Mouse (Mus musculus) cerebellum, postnatal 36 days (tissue): ENCODE measurements around the gene Opalin.

Source experiments
- DNase-seq, 2 experiments: peaks; one replicate each; pipeline ENCODE4 v3.0.0; 2021 to 2022; ENCODE audit warnings: mixed read lengths in 2 of 2

The Opalin gene

GRCm38 (mm10) chr19:41071500-41071899 lies 5.4 kb downstream of the Opalin start:
- DNase-seq = peak; percentile 84

GRCm38 (mm10) chr19:41054702-41055101 lies 22.2 kb downstream of the Opalin start:
- DNase-seq = no peak

GRCm38 (mm10) chr19:41053530-41053929 lies 23.4 kb downstream of the Opalin start:
- no peak for DNase-seq

DNA sequence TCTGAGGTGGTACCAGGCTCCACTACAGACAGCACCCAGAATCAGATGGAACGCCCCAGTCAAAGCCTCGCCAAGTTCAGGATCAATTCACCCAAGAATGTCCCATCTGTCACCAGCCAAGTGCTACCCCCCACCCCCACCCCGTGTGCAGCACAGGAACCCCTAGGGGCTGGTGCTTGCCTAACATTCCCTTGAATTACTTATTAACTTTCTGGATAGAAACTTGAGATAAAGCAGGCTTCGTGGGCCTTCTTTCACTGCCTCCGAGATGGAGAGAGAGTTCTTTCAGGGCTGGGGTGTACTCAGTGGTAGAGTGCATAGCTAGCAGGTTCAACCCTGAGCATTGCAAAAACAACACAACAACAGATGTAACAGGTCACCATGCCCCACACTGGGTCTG lies 24.7 kb downstream of the Opalin start:
- no peak for DNase-seq

- no peak for DNase-seq
These were observed 25.2 kb downstream of the Opalin start for GRCm38 (mm10) chr19:41051714-41052113.

GRCm38 (mm10) chr19:41048187-41048559 lies 28.7 kb downstream of the Opalin start:
- no peak for DNase-seq

- peak in 1 of 2 experiments; percentile 7 for DNase-seq
These were observed 29.3 kb downstream of the Opalin start for GRCm38 (mm10) chr19:41047437-41048186.

GRCm38 (mm10) chr19:41045091-41045770 lies 31.7 kb downstream of the Opalin start:
- DNase-seq = no peak

DNA sequence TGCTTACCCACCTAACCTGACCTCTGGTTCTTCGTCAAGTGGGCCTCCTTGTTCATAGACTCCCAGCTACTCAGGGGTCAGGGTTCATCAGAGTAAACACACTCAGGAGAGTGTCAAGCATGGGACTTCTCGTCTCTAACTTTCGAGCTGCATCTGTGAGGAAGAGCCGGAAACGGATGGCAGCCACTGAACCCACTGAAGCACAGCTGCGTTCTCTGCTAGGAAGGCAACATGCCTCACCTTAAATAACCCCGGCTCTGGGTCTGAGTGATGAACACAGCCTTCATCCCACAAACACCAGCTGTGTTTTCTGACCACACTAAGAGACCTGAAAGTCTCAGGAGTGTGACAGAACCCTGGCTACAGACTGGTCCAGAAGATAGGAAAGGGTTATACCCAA lies 37.8 kb downstream of the Opalin start:
- no peak for DNase-seq

DNA sequence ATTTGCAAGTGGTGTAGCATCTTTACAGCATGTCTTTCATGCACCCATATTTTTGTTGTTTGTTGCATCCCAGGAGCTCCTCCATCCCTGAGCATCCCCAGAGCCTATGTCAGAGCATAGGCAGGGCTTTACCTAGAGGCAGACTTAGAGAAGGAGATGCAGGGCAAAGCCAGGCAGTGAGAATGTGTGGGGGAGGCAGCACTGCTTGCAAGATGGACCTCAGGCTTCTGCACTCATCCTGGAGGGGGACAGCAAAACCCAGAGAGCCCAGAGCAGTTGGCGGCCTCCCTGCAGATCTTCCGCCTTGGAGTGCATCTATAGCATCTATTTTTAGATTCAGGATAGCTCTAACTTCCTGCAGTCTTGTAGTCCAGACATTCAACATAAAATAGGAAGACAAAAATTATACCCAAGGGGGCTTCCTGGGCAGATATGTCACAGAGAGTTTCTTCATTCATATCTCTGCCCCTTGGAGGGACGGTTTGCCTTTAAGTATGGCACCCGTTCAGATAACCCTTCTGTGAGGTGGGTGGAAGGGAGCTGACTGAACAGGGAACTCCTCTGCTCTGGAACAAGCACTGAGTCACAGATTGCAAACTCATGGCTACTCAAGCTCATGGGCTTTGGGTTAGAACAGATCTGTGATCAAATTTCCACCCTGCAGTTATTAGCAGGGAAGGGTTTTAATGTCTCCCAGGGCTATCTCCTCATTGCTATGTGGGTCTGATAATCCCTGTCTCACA lies 40.9 kb downstream of the Opalin start:
- DNase-seq = no peak

- no peak for DNase-seq
These were observed 45.0 kb downstream of the Opalin start for GRCm38 (mm10) chr19:41031869-41032268.

DNA sequence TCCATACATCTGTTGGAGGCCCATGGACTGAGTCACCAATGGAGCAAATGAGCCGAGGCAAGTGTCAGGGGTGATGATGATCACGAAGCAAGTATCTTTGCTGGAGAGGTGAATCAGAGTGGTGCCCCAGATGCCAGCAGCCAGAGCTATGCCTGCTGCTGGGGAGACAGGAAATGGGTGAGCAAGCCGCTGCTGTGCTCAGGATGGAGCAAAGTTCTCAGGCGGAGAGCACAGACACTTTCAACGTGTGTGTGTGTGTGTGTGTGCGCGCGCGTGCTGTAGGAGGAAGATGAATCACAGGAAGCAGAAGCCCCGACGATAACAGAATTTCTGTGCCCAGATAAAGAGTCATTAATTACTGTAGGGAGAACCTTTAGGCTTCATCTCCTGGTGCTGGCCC lies 45.9 kb downstream of the Opalin start:
- no peak for DNase-seq

GRCm38 (mm10) chr19:41030161-41030560 lies 46.8 kb downstream of the Opalin start:
- no peak for DNase-seq

- DNase-seq = no peak
These were observed 47.7 kb downstream of the Opalin start, which contains the start of gene Dntt for GRCm38 (mm10) chr19:41029219-41029618. Dntt (plus strand) TSS chr19:41029275.

- DNase-seq = no peak
These were observed 49.3 kb downstream of the Opalin start for GRCm38 (mm10) chr19:41027601-41028000.

DNA sequence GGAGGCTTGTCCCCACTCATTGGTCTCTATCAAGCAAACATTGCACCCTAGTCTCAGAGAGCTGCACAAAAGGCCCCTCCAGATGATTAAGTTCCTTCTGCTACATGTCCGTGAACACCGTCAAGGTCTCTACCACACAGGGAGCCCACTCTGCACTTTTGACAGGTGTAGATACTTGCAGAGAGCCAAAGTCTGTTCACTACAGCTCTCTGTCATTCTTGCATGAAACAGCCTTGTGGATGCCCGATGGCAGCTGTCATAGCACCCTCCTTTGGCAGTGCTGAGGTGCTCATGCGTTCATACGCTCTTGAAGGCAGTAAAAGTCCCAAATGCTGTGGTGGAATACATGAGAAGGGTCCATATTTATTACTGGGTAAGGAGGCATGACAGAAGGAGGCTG lies 49.9 kb downstream of the Opalin start:
- DNase-seq = no peak

- DNase-seq = no peak
These were observed 50.4 kb downstream of the Opalin start for GRCm38 (mm10) chr19:41026551-41026950.

- no peak for DNase-seq
These were observed 54.7 kb downstream of the Opalin start for GRCm38 (mm10) chr19:41022244-41022643.

GRCm38 (mm10) chr19:41020537-41020936 lies 56.4 kb downstream of the Opalin start:
- no peak for DNase-seq

- DNase-seq = no peak
These were observed 57.7 kb downstream of the Opalin start for GRCm38 (mm10) chr19:41019164-41019675.

GRCm38 (mm10) chr19:41015951-41016716 lies 60.8 kb downstream of the Opalin start:
- DNase-seq = peak; percentile 24 to 42

GRCm38 (mm10) chr19:41014003-41014402 lies 62.9 kb downstream of the Opalin start:
- no peak for DNase-seq

GRCm38 (mm10) chr19:41013591-41013990 lies 63.3 kb downstream of the Opalin start:
- no peak for DNase-seq
